Mouse (Mus musculus): ENCODE results near the gene Mob3a.
"Not testable (repeated sequence)": the region's sequence is repeated elsewhere in the genome, so short reads cannot be mapped to it uniquely, and the experiment has no call there.

Gene Mob3a

DNA sequence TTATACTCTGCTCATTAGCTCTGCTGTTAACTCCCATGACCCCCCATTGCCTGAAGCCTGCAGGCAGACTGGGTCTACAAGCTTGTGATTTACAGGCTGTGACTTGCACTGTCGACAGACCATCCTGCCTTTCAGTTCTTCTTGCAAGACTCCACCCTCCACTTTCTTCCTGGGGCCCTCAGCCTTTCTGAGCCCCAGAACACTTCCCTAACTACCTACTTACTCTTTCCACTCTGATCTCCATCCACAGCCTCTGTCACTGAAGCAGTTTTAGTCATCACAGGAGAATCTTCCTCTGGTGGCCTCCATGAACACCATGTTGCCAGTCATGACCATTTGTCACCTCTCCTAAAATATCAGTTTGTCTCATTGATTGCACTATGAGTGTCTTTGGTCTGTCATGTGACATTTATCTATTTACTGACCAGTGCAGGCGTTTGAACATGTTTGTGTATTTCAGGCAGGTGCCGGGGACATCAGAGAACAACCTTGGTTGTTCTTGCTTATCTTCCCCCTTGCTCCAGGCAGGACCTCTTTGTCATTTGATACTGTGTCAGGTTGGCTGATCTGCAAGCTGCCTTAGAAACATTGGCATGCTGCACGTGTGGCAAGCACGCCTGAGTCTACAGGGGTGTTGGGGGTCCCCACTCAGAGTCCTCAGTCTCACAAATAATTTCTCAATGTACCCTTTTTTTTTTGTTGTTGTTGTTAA lies 38.1 kb downstream of the Mob3a start:
- no peak for DNase-seq (ENCODE audit: low spot score in 2 of 2)

DNA sequence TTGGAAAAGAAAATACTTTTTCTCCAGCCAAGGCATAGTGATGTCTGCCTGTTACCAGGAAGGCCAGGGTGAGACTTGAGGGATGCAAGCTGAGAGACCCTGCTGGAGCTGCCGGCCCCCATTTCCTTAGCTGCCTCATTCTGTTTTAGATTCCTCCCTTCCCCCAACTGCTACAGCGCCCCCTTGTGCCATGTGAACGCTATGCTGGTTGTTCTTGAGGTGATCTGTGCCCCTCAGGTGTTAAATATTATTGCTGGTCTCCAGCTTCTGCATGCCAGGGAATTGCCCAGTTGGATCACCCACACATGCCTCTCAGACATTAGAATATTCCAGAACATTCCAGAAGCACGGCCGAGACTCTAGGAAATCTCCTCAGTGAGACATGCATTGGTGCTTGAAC lies 40.6 kb downstream of the Mob3a start:
- no peak for DNase-seq (ENCODE audit: low spot score in 2 of 2)

- peak; percentile 80 to 86 for DNase-seq (ENCODE audit: low spot score in 2 of 2)
Measured at GRCm38 (mm10) chr10:80659213-80659612, 42.6 kb downstream of the Mob3a start.

DNA sequence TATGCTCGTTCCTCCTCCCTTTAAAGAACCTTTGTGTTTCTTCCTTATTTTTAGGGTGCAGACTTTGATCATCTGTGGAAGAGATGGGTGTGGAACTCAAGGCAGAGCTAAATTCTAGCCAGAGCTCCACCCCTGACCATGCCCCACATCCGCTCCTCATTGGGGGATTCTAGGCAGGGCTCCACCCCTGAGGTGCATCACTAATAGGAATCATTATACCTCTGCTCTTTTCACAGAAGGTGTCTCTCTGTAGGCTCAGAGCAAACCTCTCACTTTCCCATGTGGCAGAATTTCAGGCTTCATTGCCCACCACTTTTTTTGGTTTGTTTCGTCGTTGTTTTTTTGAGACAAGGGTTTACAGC lies 43.0 kb downstream of the Mob3a start:
- DNase-seq (ENCODE audit: low spot score in 2 of 2), result no peak

GRCm38 (mm10) chr10:80658194-80658840 lies 43.5 kb downstream of the Mob3a start:
- no peak for DNase-seq (ENCODE audit: low spot score in 2 of 2)

DNA sequence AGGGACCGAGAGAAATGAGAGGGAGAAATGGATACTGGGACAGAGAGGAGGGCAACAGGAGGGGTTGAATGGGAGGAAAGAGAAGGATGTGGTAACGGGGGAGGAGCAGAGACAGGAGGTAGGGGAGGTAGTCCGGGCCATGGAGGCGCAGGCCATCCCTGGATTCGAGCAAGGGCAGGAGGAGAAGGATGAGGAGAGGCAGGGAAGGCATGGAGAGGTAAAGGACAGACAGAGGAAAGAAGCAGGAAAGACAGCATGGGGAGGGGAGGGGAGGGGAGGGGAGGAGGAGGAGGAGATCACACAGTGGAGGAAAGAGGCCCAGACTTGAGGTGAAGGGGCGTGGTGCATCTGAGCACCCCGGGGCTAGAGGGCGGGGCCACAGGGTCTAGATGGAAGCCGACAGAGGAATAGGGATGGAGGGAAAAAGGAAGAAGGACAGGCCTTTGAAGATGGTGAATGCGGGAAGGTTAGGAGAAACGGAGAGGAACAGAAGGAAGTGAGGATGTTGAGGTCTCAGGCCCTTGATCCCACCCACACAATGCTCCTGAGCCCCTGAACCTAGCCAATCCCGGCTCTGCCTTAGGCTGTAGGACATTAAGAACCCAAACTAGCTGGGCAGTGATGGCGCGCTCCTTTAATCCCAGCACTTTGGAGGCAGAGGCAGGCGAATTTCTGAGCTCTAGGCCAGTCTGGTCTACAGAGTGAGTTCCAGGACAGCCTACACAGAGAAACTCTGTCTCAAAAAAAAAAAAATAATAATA lies 44.7 kb downstream of the Mob3a start, which contains the start of gene Btbd2:
Btbd2 (minus strand) TSS at position 209 of the 761 bp plus-strand sequence.
- no peak for DNase-seq (ENCODE audit: low spot score in 2 of 2)

GRCm38 (mm10) chr10:80656130-80656862 lies 45.5 kb downstream of the Mob3a start:
- peak; percentile 97 for DNase-seq (ENCODE audit: low spot score in 2 of 2)

- DNase-seq (ENCODE audit: low spot score in 2 of 2), result no peak
Measured at GRCm38 (mm10) chr10:80655406-80656129, 46.2 kb downstream of the Mob3a start.

DNA sequence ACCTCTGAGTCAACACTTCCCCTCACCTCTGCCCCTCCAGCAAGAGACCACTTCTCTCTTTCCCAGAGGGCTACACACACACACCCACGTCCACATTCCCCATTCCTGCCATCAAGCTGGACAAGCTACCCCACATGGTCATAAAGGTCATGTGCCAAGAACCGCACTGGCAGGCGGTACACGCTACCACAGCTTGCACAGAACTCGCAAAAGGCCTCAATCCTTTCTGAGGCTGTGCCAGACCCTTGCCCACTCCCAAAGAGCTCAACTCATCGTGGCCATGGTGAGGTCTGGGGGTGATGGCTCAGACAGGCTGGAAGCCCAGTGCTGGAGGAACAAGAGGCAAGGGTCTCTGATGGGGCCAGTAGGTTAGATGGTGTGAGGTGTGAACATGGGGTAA lies 46.9 kb downstream of the Mob3a start:
- DNase-seq (ENCODE audit: low spot score in 2 of 2), result no peak

GRCm38 (mm10) chr10:80653156-80653720 lies 48.5 kb downstream of the Mob3a start:
- DNase-seq (ENCODE audit: low spot score in 2 of 2), result no peak

DNA sequence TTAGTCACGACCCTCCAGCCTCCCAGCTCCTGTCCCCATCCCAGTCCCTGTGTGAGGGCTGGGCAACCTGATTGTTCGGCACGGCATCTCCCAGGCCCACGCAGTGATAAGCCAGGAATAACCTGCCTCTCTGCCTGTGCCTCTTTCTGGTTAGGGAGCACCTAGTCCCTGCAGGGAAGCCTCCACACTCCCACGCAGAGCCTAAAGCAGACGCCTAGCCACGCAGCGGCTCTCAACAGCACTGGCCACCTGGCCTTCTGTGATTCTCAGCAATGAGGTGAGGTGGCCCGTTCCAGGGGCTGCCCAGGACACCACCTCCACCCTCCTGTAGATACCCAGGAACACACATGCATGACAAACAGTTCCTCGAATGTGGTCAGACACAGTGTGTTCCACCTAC lies 51.4 kb downstream of the Mob3a start:
- DNase-seq (ENCODE audit: low spot score in 2 of 2), result no peak

GRCm38 (mm10) chr10:80649910-80650309 lies 51.9 kb downstream of the Mob3a start:
- not testable (repeated sequence) for DNase-seq (ENCODE audit: low spot score in 2 of 2)

DNA sequence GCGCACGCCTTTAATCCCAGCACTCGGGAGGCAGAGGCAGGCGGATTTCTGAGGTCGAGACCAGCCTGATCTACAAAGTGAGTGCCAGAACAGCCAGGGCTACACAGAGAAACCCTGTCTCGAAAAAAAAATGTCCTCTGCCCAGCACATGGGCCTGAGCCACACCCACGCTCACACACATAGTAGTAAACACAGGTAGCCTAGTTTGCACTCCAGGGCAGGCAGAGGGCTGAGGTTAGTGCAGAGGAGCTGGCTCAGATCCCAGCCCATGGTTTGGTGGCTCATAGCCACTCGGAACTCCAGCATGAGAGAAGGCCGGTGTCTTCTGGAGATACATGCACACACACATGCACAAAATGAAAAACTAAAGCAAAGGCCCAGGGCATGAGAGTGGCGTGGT lies 54.8 kb downstream of the Mob3a start:
- DNase-seq (ENCODE audit: low spot score in 2 of 2), result no peak

DNA sequence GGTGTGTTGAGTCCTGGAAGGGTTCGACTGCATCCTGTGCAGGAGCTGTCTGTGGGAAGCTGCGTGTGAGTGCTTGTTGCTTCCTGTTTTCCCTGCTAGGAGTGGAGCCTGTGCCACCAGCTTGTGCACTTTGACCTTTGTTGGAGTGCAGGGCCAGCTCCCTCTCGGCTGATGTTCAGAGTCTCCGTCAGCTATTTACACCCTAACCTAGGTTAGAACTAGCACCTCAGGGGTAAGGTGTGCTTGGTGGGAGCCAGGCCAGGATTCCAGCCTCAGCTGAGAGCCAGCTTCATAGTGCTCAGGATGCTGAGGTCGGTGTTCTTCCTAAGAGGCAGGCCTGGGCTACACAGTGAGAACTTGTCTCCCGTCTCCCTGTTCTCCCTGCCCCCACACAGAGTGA lies 66.4 kb downstream of the Mob3a start:
- DNase-seq (ENCODE audit: low spot score in 2 of 2), result no peak
